Mouse (Mus musculus) C2C12 (cell line): ENCODE results near the gene C87436. TPM values are rescaled to one million over a fixed set of nuclear protein-coding genes. Genes with fewer than 3 reads are reported as not detected.
"Not testable (repeated sequence)": the region's sequence is repeated elsewhere in the genome, so short reads cannot be mapped to it uniquely, and the experiment has no call there.

ENCODE experiments used
- H3K27me3 ChIP-seq: one replicate; pipeline ENCODE4 v1.6.1; 2011; ENCODE audit not compliant: control insufficient read depth, insufficient read depth, insufficient read length
- H3K36me3 ChIP-seq: one replicate; pipeline ENCODE4 v1.6.1; 2011; ENCODE audit not compliant: control insufficient read depth, insufficient read depth
- H3K4me3 ChIP-seq: one replicate; pipeline ENCODE4 v1.5.1; 2011; ENCODE audit warnings: mild to moderate bottlenecking, control low read depth; ENCODE audit not compliant: poor library complexity, insufficient read depth, severe bottlenecking
- H3K79me2 ChIP-seq: one replicate; pipeline ENCODE4 v1.6.1; 2011; ENCODE audit not compliant: control insufficient read depth, insufficient read depth
- H3K79me3 ChIP-seq: one replicate; pipeline ENCODE4 v1.6.1; 2011; ENCODE audit warnings: low read depth, control low read depth
- H3ac ChIP-seq: one replicate; pipeline ENCODE3; 2011; ENCODE audit warnings: low read depth; ENCODE audit not compliant: control insufficient read depth, insufficient read length
- CEBPB ChIP-seq: IDR thresholded peaks from one replicate; pipeline ENCODE4 v1.6.1; 2011; ENCODE audit warnings: low read depth, mild to moderate bottlenecking, control low read depth, moderate library complexity
- CTCF ChIP-seq: IDR thresholded peaks from one replicate; pipeline ENCODE4 v1.5.1; 2011; ENCODE audit not compliant: control insufficient read depth, insufficient read depth, insufficient read length
- FOSL1 ChIP-seq: IDR thresholded peaks from one replicate; pipeline ENCODE4 v1.8.0; 2011; ENCODE audit warnings: mild to moderate bottlenecking, low read length; ENCODE audit not compliant: poor library complexity, insufficient read depth, severe bottlenecking
- MAX ChIP-seq: IDR thresholded peaks from one replicate; pipeline ENCODE4 v1.6.1; 2011; ENCODE audit warnings: mild to moderate bottlenecking, control low read depth
- MYOD1 ChIP-seq: IDR thresholded peaks from one replicate; pipeline ENCODE4 v1.6.1; 2011; ENCODE audit warnings: low read depth; ENCODE audit not compliant: control insufficient read depth, insufficient read length
- MYOG ChIP-seq: IDR thresholded peaks from one replicate; pipeline ENCODE4 v1.6.1; 2011; ENCODE audit not compliant: control insufficient read depth, insufficient read length; ENCODE audit errors: extremely low read depth
- USF1 ChIP-seq: IDR thresholded peaks from one replicate; pipeline ENCODE4 v1.6.1; 2011; ENCODE audit warnings: low read depth, mild to moderate bottlenecking, control low read depth, moderate library complexity
- polyA plus RNA-seq: library from polyadenylated mRNA; unstranded; fragments of >200 nt; fragmentation: generic; extraction: Trizol; gene quantifications from one replicate; pipeline ENCODE4 v1.2.1, GENCODE M21; 2012; ENCODE audit warnings: missing spikeins

C87436 gene
- polyA plus RNA-seq, 1 experiment, result 10.4 TPM

GRCm38 (mm10) chr6:86487358-86488148 lies 49.4 kb downstream of the C87436 start:
- H3K27me3 ChIP-seq, result no peaks in the 10 kb centered on the region
- no peak overlapping the region for H3ac ChIP-seq
- H3K36me3 ChIP-seq, result no peaks in the 10 kb centered on the region
- no peak overlapping the region for H3K4me3 ChIP-seq
- no peaks in the 10 kb centered on the region for H3K79me2 ChIP-seq
- no peaks in the 10 kb centered on the region for H3K79me3 ChIP-seq
- no peak for TF ChIP-seq CEBPB
- no peak for TF ChIP-seq MYOD1
- TF ChIP-seq MAX, result no peak
- no peak for TF ChIP-seq FOSL1
- TF ChIP-seq CTCF, result no peak
- TF ChIP-seq MYOG, result no peak
- no peak for TF ChIP-seq USF1

- TF ChIP-seq CTCF (no peak), MYOD1 (no peak), FOSL1 (no peak), MYOG (no peak), MAX (no peak), CEBPB (no peak), USF1 (no peak)
- H3K79me3 ChIP-seq, result no peaks in the 10 kb centered on the region
- H3K36me3 ChIP-seq, result no peaks in the 10 kb centered on the region
- H3K27me3 ChIP-seq, result no peaks in the 10 kb centered on the region
- no peak overlapping the region for H3ac ChIP-seq
- no peaks in the 10 kb centered on the region for H3K79me2 ChIP-seq
- no peak overlapping the region for H3K4me3 ChIP-seq
Observed at GRCm38 (mm10) chr6:86488149-86488485, 49.9 kb downstream of the C87436 start.

GRCm38 (mm10) chr6:86489945-86490344 lies 51.8 kb downstream of the C87436 start:
- no peak overlapping the region for H3ac ChIP-seq
- no peaks in the 10 kb centered on the region for H3K27me3 ChIP-seq
- H3K4me3 ChIP-seq, result no peak overlapping the region
- no peaks in the 10 kb centered on the region for H3K79me2 ChIP-seq
- no peaks in the 10 kb centered on the region for H3K79me3 ChIP-seq
- no peaks in the 10 kb centered on the region for H3K36me3 ChIP-seq
- TF ChIP-seq CTCF (no peak), MYOG (no peak), CEBPB (no peak), FOSL1 (no peak), MAX (no peak), USF1 (no peak), MYOD1 (no peak)

GRCm38 (mm10) chr6:86490413-86490812 lies 52.2 kb downstream of the C87436 start:
- not testable (repeated sequence) for H3K36me3 ChIP-seq, H3K4me3 ChIP-seq, H3K79me2 ChIP-seq, H3ac ChIP-seq, H3K79me3 ChIP-seq, H3K27me3 ChIP-seq

GRCm38 (mm10) chr6:86493469-86494263 lies 55.5 kb downstream of the C87436 start:
- no peaks in the 10 kb centered on the region for H3K79me3 ChIP-seq
- TF ChIP-seq CTCF (no peak), CEBPB (no peak), MAX (no peak), USF1 (no peak), FOSL1 (no peak), MYOD1 (no peak), MYOG (no peak)
- H3K27me3 ChIP-seq, result no peaks in the 10 kb centered on the region
- H3K4me3 ChIP-seq, result no peak overlapping the region
- H3K79me2 ChIP-seq, result no peaks in the 10 kb centered on the region
- H3K36me3 ChIP-seq, result no peaks in the 10 kb centered on the region
- H3ac ChIP-seq, result no peak overlapping the region

- no peak overlapping the region for H3K4me3 ChIP-seq
- TF ChIP-seq USF1, result no peak
- no peak for TF ChIP-seq CTCF
- TF ChIP-seq MAX, result no peak
Observed at GRCm38 (mm10) chr6:86494767-86495166, 56.6 kb downstream of the C87436 start.

More at GRCm38 (mm10) chr6:86494767-86495166, 56.6 kb downstream of the C87436 start:
- Histone ChIP-seq H3K79me3 (no peaks in the 10 kb centered on the region), H3K27me3 (no peaks in the 10 kb centered on the region), H3K79me2 (no peaks in the 10 kb centered on the region), H3K36me3 (no peaks in the 10 kb centered on the region), H3ac (no peak overlapping the region)
